Comparison of ENCODE assay signal across 12 mouse cellular contexts in genomic region chr15:71243539-71243938, GRCm38 (mm10).
DNase-seq lines count a peak whose midpoint lies in the region; ATAC-seq and TF ChIP-seq lines count a peak whose summit lies in the region.
"Had no signal": no experiment of that assay in that cellular context is flagged by ENCODE, and none has a peak within 500 bp of the region (broad histone marks: within the 10 kb centered on the region; RNA-seq: fewer than 3 reads in every experiment).

No protein-coding gene starts in this region.

- H3K4me3 ChIP-seq in forebrain, postnatal 0 days (ENCODE audit: low read depth, low read length): no peak overlapping the region
- no peak overlapping the region for H3K4me3 ChIP-seq in forebrain, embryonic 11.5 days (ENCODE audit: low read depth, low read length)
- H3K4me3 ChIP-seq in kidney, embryonic 16.5 days (ENCODE audit: low read length): no peak overlapping the region
- H3K4me3 ChIP-seq: kidney, embryonic 15.5 days; liver, embryonic 15.5 days; midbrain, embryonic 15.5 days had no signal

- whole genome bisulfite sequencing in forebrain, postnatal 0 days: 54% methylated on average over 9 of the region's 9 CpGs
- WGBS in forebrain, embryonic 11.5 days: 90% methylated on average over 9 of the region's 9 CpGs
- WGBS in kidney, embryonic 16.5 days: 77% methylated on average over 9 of the region's 9 CpGs

- no peaks in the 10 kb centered on the region for H3K27me3 ChIP-seq in forebrain, postnatal 0 days (ENCODE audit: insufficient read depth, low read length)
- H3K27me3 ChIP-seq in forebrain, embryonic 11.5 days (ENCODE audit: control insufficient read depth, insufficient read depth, low read length): no peaks in the 10 kb centered on the region
- H3K27me3 ChIP-seq in kidney, embryonic 16.5 days (ENCODE audit: insufficient read depth, low read length): no peaks in the 10 kb centered on the region
- H3K27me3 ChIP-seq: kidney, embryonic 15.5 days; liver, embryonic 15.5 days; midbrain, embryonic 15.5 days had no signal

- H3K36me3 ChIP-seq in forebrain, postnatal 0 days (ENCODE audit: insufficient read depth): no peaks in the 10 kb centered on the region
- H3K36me3 ChIP-seq in forebrain, embryonic 11.5 days (ENCODE audit: control insufficient read depth, insufficient read depth, low read length): no peaks in the 10 kb centered on the region
- no peaks in the 10 kb centered on the region for H3K36me3 ChIP-seq in kidney, embryonic 16.5 days (ENCODE audit: insufficient read depth, low read length)
- H3K36me3 ChIP-seq: kidney, embryonic 15.5 days; liver, embryonic 15.5 days; midbrain, embryonic 15.5 days had no signal

- ATAC-seq in forebrain, postnatal 0 days: peak; percentile 87
- ATAC-seq in forebrain, embryonic 11.5 days (replicated peaks; ENCODE audit: low FRiP score): no peak
- no peak for ATAC-seq in kidney, embryonic 16.5 days (ENCODE audit: low FRiP score, low TSS enrichment)
- ATAC-seq: CD4-positive, CD25-positive, alpha-beta regulatory T cell, adult 4 months; midbrain, embryonic 15.5 days had no signal

- no peak for TF ChIP-seq CTCF in forebrain, postnatal 0 days (IDR thresholded peaks at IDR 0.05; ENCODE audit: low read depth)

- intact Hi-C loops in left cerebral cortex, postnatal 36 days (cut with DNase I): loop anchor here (5.0 kb wide), 1 partner anchor 306 kb away; no protein-coding TSS in a partner anchor

- H3K9ac ChIP-seq in forebrain, postnatal 0 days: no peak overlapping the region
- H3K9ac ChIP-seq in forebrain, embryonic 11.5 days (ENCODE audit: low read length): no peak overlapping the region
- no peak overlapping the region for H3K9ac ChIP-seq in kidney, embryonic 16.5 days (replicated peaks; ENCODE audit: low read length)
- H3K9ac ChIP-seq: kidney, embryonic 15.5 days; liver, embryonic 15.5 days; midbrain, embryonic 15.5 days had no signal

- no peaks in the 10 kb centered on the region for H3K4me1 ChIP-seq in forebrain, postnatal 0 days (ENCODE audit: insufficient read depth)
- no peaks in the 10 kb centered on the region for H3K4me1 ChIP-seq in forebrain, embryonic 11.5 days (replicated peaks; ENCODE audit: control insufficient read depth, insufficient read depth, low read length)
- no peaks in the 10 kb centered on the region for H3K4me1 ChIP-seq in kidney, embryonic 16.5 days (ENCODE audit: insufficient read depth, low read length)
- H3K4me1 ChIP-seq: kidney, embryonic 15.5 days; liver, embryonic 15.5 days had no signal

- H3K4me2 ChIP-seq in forebrain, postnatal 0 days (ENCODE audit: low read depth): no peak overlapping the region
- H3K4me2 ChIP-seq in forebrain, embryonic 11.5 days (ENCODE audit: low read depth, low read length, severe bottlenecking): no peak overlapping the region
- no peak overlapping the region for H3K4me2 ChIP-seq in kidney, embryonic 16.5 days (replicated peaks; ENCODE audit: low read depth, low read length)
- H3K4me2 ChIP-seq: kidney, embryonic 15.5 days; liver, embryonic 15.5 days; midbrain, embryonic 15.5 days had no signal

- H3K27ac ChIP-seq in forebrain, postnatal 0 days (ENCODE audit: low read depth, low read length): no peak overlapping the region
- H3K27ac ChIP-seq in forebrain, embryonic 11.5 days (ENCODE audit: low read depth, low read length): no peak overlapping the region
- no peak overlapping the region for H3K27ac ChIP-seq in kidney, embryonic 16.5 days (ENCODE audit: low read length)
- H3K27ac ChIP-seq: kidney, embryonic 15.5 days; liver, embryonic 15.5 days; midbrain, embryonic 15.5 days had no signal

- H3K9me3 ChIP-seq in forebrain, postnatal 0 days (ENCODE audit: low read length): no peaks in the 10 kb centered on the region
- H3K9me3 ChIP-seq in forebrain, embryonic 11.5 days (ENCODE audit: control insufficient read depth, low read length): no peaks in the 10 kb centered on the region
- H3K9me3 ChIP-seq in kidney, embryonic 16.5 days (ENCODE audit: low read length): no peaks in the 10 kb centered on the region
- H3K9me3 ChIP-seq: kidney, embryonic 15.5 days; liver, embryonic 15.5 days; midbrain, embryonic 15.5 days had no signal

- DNase-seq in forebrain, postnatal 0 days: peak; percentile 73
- DNase-seq in forebrain, embryonic 11.5 days (ENCODE audit: low spot score): no peak
- peak; percentile 98 for DNase-seq in heart, adult 11 months
- DNase-seq in heart, postnatal 4 days: peak; percentile 57
- peak; percentile 47 to 70 for DNase-seq in left cerebral cortex, postnatal 36 days (ENCODE audit: low spot score in 2 of 2)
- no peak for DNase-seq in testis, postnatal 10 days (ENCODE audit: low spot score)
- DNase-seq in adrenal gland, adult (ENCODE audit: inconsistent age in 2 of 2, low spot score in 1 of 2): no peak

Comparison
In these comparisons a context has a peak if more than half of its experiments do, and no peak if none do; other contexts are left out.
1. DNase-seq: peak in forebrain, postnatal 0 days (single experiment), heart, adult 11 months (single experiment), heart, postnatal 4 days (single experiment) and left cerebral cortex, postnatal 36 days (2 of 2); none in forebrain, embryonic 11.5 days (single experiment), testis, postnatal 10 days (single experiment) and adrenal gland, adult (0 of 2).